Mouse (Mus musculus) urinary bladder, postnatal 4 days (tissue): ENCODE measurements at regions not wholly inside any gene's neighbourhood (a gene's known extent, or its start where the extent isn't known, plus 50 kb on each side); places are given as distances from the start of the nearest gene placed in this dataset.
"Not testable (repeated sequence)": the region's sequence is repeated elsewhere in the genome, so short reads cannot be mapped to it uniquely, and the experiment has no call there.

Experiments
- DNase-seq, 2 experiments: peaks; one replicate each; pipeline ENCODE4 v3.0.0; 2021 to 2022; ENCODE audit warnings: low spot score in 2 of 2

GRCm38 (mm10) chr12:15565941-15566784 is 250.6 kb downstream of the Trib2 start:
- no peak for DNase-seq

DNA sequence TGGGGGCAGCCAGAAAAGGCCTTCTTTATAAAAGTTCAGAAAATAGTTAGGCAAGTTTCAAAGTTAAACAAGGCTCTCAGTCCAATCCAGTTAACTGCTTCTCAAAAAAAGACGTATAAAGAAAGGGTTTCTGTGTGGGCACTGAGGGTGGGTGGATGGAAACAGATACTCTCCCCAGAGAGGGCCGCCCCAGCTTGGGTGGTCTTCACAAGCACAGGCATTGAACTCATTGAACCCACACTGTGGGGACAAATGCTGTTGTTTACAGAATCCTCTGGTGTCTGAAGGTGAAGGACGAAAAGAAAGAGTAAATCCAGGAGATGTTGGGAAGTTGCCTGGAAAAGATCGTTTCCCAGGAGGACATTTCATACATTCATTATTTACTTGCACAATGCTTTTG is 253.9 kb downstream of the Trib2 start:
- DNase-seq = peak in 1 of 2 experiments; percentile 53

- DNase-seq = no peak
Measured at GRCm38 (mm10) chr12:15555471-15555870, 261.3 kb downstream of the Trib2 start.

DNA sequence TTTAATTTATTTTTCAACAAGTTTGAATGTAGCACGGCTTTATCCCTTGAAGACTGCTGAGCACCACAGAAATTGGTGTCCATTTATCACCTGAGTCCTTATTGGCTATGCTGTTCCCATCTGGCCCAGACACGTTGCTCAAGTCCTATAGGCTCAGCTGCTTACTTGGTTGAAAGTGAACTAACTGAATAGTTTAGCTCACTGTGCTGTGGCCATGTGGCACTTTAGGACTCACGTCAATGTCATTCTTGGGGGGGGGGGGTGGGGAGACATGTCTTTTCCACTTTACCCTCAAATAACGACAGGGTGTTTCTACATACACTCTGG is 263.1 kb downstream of the Trib2 start:
- DNase-seq = no peak

GRCm38 (mm10) chr12:15552979-15553680 is 263.6 kb downstream of the Trib2 start:
- DNase-seq = no peak

- no peak for DNase-seq
Measured at GRCm38 (mm10) chr12:15552210-15552609, 264.5 kb downstream of the Trib2 start.

- DNase-seq = no peak
Measured at GRCm38 (mm10) chr12:15551281-15551900, 265.3 kb downstream of the Trib2 start.

DNA sequence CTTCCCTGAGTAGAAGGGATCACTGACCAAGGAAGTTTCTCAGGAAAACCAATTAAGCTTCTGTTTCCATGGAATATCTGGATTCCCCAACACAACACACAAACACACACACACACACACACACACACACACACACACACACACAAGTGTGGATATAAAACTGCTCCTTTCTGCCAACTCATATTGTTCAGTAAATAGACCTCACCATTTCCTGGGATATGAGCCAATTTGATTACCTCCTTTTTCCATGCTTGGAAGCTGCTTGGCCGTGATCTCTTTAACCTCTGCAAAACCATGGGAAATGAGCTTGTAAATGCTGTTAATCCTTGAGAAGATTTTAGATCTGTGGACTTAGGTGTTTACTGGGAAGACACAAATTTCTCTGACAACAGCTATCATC is 272.4 kb downstream of the Trib2 start:
- DNase-seq = no peak

DNA sequence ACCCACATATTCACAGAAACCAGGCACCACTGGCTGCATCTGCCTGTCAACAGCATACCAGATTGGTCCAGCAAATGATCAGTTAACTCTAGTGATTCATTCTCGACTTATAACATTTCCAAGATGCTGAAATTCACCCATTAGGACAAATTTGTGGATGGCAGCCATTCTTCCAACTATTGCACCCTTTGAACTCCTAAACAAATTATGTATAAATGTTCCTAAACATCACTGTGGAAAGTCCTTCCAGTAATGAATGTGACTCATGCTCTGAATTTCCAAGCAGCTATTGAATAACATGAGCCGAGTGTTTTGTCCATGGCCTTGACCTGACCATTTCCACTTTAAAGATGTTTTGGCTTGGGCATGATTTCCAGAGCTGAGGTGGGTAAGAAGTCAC is 274.2 kb downstream of the Trib2 start:
- no peak for DNase-seq

DNA sequence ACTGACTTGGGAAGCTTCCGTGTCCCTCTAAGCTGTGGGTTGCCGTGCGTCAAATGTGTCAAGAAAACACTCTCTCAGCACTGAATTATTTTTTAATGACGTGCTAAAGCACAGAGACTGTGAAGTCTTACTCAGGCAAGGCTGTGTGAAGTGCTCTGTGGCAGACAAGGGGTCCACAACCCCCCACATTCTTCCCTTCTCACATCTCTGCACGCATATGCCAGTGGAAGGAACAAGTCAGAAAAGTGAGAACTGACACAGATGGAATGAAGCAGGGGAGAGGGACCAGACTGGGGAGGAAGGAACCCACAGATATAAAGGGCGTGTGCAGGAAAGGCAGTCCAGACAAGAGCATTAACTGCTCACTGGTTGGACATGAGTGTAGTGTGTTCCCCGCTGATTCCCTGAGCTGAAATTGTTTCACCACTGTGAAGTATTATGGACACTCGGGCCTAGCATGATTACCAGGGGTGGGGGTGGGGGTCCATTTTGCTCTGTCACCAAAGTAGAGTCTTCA is 279.8 kb downstream of the Trib2 start:
- no peak for DNase-seq

DNA sequence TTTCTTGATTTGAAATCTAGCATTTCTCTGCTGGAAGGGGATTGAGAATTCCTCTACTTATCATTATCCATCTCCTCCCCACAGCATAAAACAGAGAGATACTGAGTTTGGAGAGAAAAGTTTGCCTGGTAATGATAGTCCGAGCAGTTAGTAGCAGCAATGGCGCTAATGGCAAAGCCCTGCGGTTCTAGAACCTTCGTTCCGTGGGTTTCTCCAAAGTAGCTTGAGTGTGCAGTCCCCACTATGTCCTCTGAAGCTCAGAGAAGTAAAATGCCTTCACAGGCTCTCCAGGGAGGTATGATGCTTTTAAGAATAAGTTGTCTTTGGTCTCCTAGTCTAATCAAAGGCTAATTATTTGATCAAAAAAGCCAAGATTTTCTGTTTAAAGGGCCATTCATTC is 280.5 kb downstream of the Trib2 start:
- no peak for DNase-seq

GRCm38 (mm10) chr12:15535822-15536221 is 280.9 kb downstream of the Trib2 start:
- peak; percentile 70 to 84 for DNase-seq

DNA sequence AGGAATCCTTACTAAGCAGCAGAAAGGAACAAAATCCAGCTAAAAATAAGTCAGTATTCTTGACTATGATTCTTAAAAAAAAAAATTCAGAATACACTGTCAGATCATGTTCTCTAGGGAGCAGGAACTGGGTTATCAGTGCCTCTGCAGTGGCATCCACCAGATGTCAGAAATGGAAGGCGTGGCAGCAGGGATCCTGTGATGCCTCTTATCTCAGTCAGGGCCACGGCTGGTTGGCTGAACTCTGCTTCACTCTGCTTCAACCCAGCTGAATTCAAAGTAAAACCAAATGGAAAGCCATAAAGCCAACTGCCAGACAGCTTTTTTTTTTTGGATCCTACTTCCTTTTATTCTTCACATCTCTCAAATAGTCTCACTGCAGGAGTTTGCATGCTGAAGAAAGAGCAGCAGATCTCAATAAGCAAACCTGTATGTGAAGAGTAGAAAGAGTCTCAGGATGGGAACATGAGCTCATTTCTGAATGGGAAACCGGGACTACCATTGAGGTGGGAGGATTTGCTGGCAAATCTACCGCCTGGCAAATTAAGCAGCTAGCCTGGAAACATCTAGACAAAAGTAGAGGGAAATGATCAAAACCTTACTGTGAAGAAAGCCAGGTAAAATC is 295.8 kb downstream of the Trib2 start:
- no peak for DNase-seq

DNA sequence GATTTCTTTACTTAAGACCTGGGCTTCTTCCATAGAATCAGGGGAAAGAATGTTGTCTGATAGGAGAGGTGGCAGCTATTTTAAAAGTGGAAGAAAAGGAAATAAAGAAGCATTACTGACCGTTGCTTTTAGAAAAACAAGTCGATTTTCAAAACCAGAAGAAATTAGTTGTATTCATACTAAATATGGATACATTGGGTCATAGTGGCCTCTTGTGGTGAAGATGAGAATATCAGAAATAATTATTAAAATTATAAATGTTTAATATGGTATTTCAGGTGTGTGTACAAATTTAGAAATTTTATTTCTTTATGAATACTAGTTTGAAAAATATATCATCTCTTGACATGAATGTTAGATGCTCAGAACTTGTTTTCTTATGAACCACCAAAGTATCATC is 304.7 kb downstream of the Trib2 start:
- no peak for DNase-seq

- DNase-seq = no peak
Measured at GRCm38 (mm10) chr12:15507576-15507975, 309.1 kb downstream of the Trib2 start.

DNA sequence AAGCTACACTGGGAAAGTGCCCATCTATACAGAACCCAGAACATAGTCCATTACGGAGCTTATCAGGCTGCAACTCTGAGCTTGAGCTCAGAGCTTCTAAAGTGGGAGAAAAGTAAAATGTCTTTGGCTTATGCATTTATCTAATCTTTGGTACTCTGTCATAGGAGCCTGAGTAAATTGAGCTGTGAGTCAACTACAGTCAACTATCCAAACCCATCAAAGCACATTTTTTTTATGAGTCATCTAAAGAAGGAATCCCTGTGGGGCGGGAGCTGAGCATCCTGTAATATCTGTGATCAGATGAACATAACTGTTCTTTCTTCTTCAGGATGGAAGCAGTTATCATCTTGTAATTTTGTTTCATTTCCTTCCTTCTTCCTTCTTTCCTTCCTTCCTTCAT is 323.1 kb downstream of the Trib2 start:
- no peak for DNase-seq

- no peak for DNase-seq
Measured at GRCm38 (mm10) chr12:15472741-15473140, 344.0 kb downstream of the Trib2 start.

DNA sequence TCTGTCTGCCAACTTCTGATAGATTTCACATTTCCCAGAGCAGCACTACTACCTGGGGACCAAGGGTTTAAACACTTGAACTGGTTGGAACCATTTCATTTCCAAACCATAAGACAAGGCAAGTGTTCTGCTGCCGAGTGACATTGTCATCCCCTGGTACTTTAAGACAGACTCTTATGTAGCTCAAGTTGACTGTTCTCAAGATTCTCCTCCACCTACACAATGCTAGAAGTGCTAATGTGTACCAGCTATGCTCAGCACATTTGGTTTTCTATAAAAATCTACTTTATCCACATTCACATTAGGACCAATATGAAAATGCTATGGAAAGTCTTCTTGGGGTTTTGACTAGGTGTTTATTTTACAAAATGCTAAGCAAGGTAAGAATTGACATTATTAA is 357.3 kb downstream of the Trib2 start:
- no peak for DNase-seq

DNA sequence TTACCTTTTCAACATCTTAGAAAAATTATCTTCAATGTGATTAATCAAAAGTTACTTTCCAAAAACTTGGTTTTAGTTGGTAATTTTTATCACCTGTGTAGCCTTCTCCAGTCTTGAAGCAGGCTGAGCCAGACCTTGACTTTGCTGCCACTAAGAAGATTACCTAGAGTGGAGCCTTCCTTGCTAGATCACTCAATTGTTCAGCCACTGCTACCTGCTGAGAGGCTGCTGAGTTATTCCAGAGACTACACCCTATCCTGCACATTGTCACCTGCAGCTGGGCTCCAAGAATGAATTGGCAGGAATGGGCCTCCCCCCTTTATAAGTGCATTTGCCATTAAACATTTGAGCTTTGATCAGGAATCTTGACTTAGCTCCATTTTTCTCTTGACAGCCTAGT is 360.4 kb downstream of the Trib2 start:
- not testable (repeated sequence) for DNase-seq

GRCm38 (mm10) chr12:15455744-15456143 is 361.0 kb downstream of the Trib2 start:
- no peak for DNase-seq

GRCm38 (mm10) chr12:15449484-15449883 is 367.2 kb downstream of the Trib2 start:
- DNase-seq = no peak

DNA sequence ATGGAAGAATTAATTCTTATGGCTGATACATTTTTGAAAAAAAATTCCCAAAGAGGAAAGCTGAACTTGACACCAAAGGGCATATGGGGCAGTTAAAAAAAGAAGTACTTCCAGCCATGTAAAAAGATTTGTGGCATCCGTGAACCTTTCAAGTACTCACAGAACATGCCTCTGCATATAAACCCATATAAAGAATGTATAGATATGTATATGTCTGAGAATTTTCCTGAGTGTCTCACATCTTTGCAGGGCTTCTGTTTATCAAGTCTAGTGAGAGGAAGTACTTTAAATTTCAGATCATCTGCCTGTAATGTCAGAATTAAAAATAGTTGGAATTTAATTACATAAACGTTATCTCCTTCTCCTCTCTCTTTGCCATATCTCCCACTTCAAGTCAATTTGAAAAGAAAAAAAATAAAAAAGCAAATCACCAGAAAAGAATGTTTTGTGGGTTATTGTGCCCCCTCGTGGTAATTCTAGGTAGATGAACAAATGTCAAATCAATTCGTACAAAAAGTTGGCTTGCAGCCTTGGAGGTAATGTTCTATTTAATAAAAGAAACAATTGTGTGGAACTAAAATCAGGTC is 400.4 kb downstream of the Trib2 start:
- no peak for DNase-seq
